Mouse (Mus musculus): Measurements from ENCODE around the gene Tmem170.

Tmem170 gene

GRCm38 (mm10) chr8:111876355-111876948 is at the start of gene Tmem170:
Gene Tmem170 (minus strand): TSS chr8:111876750.
- peak; percentile 97 for DNase-seq

GRCm38 (mm10) chr8:111924976-111925375 is 48.4 kb upstream of the Tmem170 start:
- DNase-seq, result no peak

DNA sequence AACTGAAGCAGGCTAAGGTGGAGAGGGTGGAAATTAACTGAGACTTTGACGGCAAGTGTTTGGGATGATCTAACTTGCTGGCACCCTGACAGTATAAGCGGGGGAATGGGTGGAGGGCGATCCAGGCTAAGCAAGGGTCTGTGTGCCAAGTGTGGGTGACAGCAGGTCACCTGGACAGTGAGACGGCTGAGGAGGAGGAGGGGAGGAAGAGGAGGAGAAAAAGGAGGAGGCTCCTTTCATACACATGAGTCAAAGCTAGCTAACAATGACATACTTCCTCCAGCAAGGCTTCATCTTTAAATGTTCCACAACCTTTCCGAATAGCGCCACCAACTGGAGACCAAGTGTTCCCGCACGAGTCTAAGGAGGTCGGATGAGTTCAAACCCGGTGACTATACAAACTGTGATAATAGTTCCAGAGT is 46.8 kb upstream of the Tmem170 start:
- no peak for DNase-seq

GRCm38 (mm10) chr8:111920971-111921370 is 44.4 kb upstream of the Tmem170 start:
- no peak for DNase-seq

DNA sequence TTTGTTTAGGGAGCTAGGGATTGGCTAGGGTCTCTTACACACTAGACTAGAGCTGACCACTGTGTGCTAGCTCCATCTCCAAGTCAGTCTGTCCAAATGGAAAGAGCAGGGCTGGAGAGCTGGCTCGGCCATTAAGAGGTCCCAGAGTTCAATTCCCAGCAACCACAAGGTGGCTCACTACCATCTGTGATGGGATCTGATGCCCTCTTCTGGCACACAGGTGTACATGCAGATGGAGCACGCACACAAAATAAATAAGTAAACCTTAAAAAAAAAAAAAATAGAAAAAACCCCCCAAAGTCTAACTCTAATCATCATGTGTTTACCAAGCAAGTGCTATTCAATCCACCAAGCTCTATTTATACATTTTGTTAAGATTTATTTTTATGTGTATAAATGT is 43.1 kb upstream of the Tmem170 start:
- no peak for DNase-seq

- DNase-seq, result no peak
Measured at GRCm38 (mm10) chr8:111912860-111913432, 36.4 kb upstream of the Tmem170 start.

GRCm38 (mm10) chr8:111911572-111911971 is 35.0 kb upstream of the Tmem170 start:
- no peak for DNase-seq

DNA sequence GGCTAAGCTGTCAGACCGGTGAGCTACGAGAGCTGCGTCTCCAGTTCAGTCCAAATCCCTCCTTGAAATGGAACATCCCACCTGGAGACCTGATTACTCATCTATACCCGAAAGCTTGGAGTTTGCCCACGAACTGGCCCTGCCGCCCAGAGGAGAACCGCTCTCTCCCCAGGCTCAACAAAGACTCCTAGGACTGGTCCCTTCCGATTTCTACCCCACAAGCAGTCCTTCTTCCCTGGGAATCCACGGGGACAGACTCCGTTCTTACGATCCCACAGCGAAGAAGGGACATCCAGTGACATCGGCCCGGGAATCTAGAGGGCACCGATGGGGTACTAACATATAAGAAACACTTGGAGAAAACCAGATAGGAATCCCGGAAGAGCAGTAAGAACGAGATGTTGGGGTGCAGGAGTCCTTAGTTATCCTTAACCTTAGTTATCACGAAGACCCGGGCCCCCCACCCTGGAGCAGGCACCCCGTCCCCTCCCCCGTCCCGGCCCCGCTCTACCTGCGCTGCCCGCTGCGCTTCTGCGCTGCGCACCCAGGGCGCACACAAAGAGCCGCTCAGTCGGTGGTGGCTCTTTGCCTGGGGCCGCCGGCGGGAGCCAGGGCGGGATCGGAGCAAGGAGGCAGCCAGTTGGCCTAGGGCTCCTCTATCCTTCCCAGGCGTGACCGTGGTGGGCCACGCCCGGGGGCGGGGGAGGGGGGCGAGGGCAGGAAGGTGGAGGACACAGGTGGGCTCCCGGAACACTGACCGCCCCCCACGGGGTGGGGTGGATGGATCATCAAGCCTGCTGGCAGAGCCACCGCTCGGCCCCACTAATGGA is 33.3 kb upstream of the Tmem170 start, which contains the start of gene Chst5:
TSS of gene Chst5 (minus strand) at position 827 of the 830 bp plus-strand sequence.
- DNase-seq, result no peak

DNA sequence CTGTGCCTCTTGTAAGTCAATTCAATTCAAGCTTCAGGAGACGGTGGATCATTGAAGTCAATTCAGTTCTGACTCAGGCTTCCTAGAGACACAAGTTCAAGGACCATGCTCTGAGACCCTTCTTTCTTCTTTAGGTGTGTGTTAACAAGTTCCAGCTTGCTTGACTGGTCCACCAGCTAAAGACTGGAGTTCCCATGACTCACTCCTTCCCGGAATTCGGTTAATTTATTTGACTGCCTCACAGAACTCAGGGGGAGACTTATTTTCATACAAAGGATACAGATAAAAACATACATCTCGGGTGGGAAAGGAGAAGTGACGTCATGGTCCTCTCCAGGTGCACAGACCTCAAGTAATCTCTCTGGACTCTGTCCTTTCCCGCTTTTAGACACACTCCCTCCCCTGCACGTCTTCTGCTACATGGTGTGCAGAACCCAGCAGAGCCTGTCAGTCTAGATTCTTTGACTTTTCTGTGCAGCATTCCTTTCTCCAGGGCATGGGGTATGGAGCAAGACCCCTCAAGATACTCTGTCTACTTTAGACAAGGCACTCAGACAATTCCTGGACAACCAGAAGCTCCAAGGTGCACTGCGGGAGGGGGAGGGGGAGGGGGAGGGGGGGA is 29.1 kb upstream of the Tmem170 start:
- no peak for DNase-seq

GRCm38 (mm10) chr8:111902080-111902479 is 25.5 kb upstream of the Tmem170 start:
- no peak for DNase-seq

DNA sequence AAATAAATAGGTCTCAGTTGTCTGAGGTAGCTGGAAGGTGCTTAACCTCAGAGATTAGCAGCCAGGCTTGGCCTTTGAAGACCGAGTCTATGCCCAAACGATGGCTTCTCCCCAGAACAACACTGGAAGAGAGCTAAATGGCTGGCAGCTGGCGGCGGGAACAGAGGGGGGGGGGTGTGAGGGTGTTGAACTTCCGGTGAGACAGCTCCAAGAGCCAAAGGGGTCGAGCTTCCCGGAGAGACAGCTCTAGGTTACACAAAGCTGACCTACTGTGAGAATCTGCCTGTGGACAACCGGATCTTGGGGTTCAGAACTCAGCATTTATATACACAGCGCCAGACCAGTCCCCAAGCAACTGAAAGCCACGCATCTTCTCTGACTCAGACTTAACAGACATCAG is 22.0 kb upstream of the Tmem170 start:
- DNase-seq, result no peak

DNA sequence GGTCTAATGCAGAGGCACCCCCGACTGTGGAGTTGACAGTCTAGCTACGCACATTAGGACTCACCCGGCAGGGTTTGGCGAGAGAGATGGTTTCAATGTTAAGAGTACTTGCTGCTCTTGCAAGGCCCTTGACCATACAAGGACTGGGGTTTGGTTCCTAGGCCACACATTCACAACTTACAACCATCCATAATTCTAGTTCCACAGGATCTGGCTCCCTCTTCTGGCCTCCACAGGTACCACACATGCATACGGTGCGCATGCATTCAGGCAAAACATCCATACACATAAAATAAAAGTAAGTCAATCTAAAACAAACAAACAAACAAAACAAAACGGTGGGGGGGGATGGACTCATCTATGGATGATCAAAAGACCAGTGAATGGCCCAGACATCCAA is 18.4 kb upstream of the Tmem170 start:
- no peak for DNase-seq

- DNase-seq, result no peak
Measured at GRCm38 (mm10) chr8:111892615-111893014, 16.1 kb upstream of the Tmem170 start.

- no peak for DNase-seq
Measured at GRCm38 (mm10) chr8:111891983-111892382, 15.4 kb upstream of the Tmem170 start.

DNA sequence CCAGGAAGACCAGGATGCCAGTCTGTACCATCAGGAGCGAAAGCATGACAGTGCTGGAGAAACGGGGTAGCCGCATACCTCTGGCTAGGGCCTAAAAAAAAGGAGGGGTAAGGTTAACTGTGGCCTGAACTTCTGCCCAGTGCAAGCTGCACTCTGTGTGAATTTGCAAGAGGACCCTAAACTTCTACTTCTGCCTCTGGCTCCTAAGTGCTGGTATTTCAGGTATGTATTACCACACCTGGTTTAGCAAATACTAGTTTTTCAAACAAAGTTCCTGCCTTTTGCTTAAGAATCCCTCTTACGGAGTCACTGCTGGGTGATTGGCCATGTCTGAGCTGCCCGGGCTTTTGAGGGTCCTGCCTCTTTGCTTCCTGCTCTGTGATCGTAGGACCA is 14.4 kb upstream of the Tmem170 start:
- DNase-seq, result no peak

- DNase-seq, result no peak
Measured at GRCm38 (mm10) chr8:111889931-111890910, 13.7 kb upstream of the Tmem170 start.

DNA sequence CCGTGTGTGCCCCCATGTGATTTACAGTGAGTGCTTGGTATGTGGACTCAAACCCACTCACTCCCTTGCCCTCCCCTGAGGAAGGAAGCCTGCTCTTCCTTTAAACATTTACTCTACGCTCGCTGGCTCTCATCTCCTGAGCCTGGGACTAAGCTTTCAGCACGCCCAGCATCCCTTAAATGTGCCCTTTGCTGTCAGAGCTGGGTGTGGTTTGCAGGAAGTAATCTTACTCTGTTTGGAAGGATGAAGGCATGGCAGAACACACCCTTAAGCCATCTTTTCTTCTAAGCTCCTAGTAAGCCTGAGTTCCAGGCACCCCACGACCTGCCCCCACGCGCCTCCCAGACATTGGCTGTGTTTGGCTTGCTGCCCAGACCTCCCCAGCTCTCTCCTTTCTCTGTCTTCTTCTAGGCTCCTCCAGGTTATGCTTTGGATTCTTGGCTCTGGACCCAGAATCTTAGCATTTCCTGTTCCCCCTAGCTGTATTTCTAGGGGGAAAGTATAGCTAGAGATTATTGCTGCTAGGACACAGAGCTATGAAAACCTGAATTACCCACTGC is 11.6 kb upstream of the Tmem170 start:
- DNase-seq, result no peak

GRCm38 (mm10) chr8:111887479-111887878 is 10.9 kb upstream of the Tmem170 start:
- no peak for DNase-seq

DNA sequence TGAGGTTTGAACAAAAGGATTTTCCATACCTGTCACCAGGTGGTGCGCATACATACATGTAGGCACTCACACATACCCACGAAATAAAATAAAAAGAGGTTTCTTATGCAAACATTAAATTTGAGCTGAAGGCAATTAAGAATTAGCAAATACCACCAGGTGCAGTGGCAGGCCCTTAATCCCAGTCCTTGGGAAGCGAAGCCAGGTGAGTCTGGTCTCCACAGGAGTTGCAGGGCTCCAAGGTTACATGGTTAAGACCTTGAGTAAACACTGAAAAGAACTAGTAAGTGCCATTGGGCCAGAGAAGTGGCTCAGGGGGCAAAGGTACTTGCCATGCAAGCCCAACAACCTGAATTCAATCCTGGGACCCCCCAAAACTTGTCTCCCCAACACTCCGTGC is 7.1 kb upstream of the Tmem170 start:
- DNase-seq, result no peak

DNA sequence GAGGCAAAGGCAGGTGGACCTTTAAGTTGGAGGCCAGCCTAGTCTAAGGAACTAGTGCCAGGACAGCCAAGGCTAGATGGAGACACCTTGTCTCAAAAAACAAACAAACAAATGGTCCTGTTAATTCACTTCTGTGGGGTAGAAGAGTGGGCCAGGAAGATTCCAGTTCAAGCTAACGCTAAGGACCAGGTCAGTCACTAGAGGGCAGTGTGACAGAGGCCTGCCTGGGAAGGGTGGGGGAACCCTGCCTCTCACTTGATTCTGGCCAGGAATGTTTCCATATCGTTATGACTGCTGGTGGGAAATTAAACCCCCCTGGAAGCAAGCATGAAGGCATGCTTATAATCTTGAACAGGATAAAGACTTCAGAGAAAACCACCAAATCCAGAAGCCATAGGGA is 5.0 kb upstream of the Tmem170 start:
- no peak for DNase-seq

DNA sequence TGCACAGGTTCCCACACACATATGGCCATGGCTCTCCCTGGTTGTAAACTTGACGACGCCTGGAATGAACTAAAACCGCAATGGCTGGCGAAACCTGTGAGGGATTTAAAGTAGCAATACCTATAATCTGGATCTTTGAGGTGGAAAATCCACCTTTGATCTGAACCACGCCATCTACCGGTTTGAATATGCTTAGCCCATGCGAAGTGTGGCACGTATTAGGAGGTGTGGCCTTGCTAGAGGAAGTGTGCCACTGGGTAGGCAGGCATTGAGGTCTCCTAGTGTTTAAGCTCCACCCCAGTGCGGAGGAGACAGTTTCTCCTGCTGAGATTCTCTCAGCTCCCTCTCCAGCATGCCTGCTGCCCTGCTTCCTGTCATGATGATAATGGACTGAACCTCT is 1.2 kb upstream of the Tmem170 start:
- DNase-seq, result no peak

DNA sequence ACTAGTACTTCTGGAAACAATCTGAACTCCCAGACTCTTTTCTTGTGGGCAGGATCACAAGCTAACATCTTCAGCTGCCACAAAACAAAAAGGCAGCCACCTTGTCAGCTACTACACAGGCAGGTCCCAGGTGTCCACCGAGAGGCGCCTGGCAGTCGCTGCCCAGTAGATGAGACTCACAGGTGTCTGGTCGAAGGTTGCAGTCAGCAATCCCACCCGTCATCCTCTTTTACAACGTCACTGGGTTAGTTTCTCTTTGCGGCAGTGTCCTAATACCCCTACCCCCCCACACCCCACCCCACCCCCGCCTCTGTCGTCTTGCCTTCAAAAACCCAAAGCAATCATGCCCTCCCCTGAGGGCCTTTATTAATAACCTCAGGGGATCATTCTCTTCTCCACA is 792 bp downstream of the Tmem170 start:
- no peak for DNase-seq
